11 mouse cellular contexts compared by ENCODE assay signal in the genomic region with DNA sequence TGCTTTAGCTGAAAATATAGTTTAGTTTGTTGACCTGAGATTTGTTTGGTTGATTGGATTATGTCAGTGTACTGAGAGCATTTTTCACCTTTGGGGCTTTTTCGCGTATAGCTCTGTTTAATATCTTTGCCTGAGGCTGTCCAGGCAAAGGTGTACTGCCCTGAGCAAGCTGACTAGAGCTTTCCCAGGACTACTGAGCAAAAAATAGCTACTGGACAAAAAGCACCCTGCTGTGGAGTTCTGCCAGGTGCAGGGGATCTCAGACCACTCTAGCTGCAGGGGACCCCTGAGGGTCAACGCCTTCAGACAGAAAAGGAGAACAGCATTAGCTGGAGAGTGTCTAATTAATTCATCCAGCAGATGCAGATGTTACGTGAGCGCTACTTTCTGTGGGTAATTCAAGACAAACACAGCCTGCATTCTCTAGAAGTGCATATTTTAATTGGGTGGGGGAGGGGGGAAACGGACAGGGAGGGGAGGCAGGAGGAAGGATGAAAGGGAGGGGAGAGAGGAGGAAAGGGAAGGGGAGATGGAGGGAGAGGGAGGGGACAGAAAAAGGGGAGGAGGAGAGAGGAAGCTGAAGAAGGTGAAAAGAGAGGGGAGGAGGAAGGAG.
DNase-seq lines count a peak whose midpoint lies in the region; ATAC-seq and TF ChIP-seq lines count a peak whose summit lies in the region.
"Had no signal": no experiment of that assay in that cellular context is flagged by ENCODE, and none has a peak within 500 bp of the region (broad histone marks: within the 10 kb centered on the region; RNA-seq: fewer than 3 reads in every experiment).

No protein-coding gene starts in this region.

- TF ChIP-seq CTCF in brain, embryonic 14.5 days (IDR thresholded peaks at IDR 0.05; ENCODE audit: borderline replicate concordance, extremely low read depth, insufficient read depth, insufficient read length): no peak

- H3K27ac ChIP-seq in embryonic facial prominence, embryonic 11.5 days (replicated peaks; ENCODE audit: low read depth, low read length): no peak overlapping the region
- H3K27ac ChIP-seq in hindbrain, embryonic 13.5 days: peak overlapping the region; percentile 56; the same call in 1 of the 2 replicates
- H3K27ac ChIP-seq in midbrain, embryonic 16.5 days (ENCODE audit: low read length): peak overlapping the region; percentile 28; the same call in 1 of the 2 replicates
- H3K27ac ChIP-seq: heart, embryonic 15.5 days had no signal

- no peak for TF ChIP-seq POLR2A in brain, embryonic 14.5 days (IDR thresholded peaks at IDR 0.05; ENCODE audit: borderline replicate concordance, extremely low read depth, insufficient read depth, insufficient read length, poor library complexity, severe bottlenecking)

- no peak overlapping the region for H3K4me3 ChIP-seq in embryonic facial prominence, embryonic 11.5 days (ENCODE audit: low read depth, low read length)
- H3K4me3 ChIP-seq in hindbrain, embryonic 13.5 days: peak overlapping the region; percentile 3; the same call in 1 of the 2 replicates
- H3K4me3 ChIP-seq in midbrain, embryonic 16.5 days (ENCODE audit: low read depth, low read length): 0 out of 2 replicates have a peak overlapping the region, but pooled peaks have one; percentile 11
- H3K4me3 ChIP-seq: erythroblast, embryonic 14.5 days; heart, embryonic 15.5 days had no signal

- DNase-seq in brain, embryonic 14.5 days (ENCODE audit: low read depth): peak; percentile 86
- peak; percentile 54 for DNase-seq in embryonic facial prominence, embryonic 11.5 days (ENCODE audit: low spot score)
- DNase-seq in gastrocnemius, postnatal 14 days: no peak
- no peak for DNase-seq in urinary bladder, postnatal 36 days (ENCODE audit: low spot score in 2 of 2)
- no peak for DNase-seq in lung, adult 18-20 months
- DNase-seq: lung, adult 2 months had no signal

- no peaks in the 10 kb centered on the region for H3K9me3 ChIP-seq in embryonic facial prominence, embryonic 11.5 days (replicated peaks; ENCODE audit: control insufficient read depth, low read length)
- no peaks in the 10 kb centered on the region for H3K9me3 ChIP-seq in hindbrain, embryonic 13.5 days
- no peaks in the 10 kb centered on the region for H3K9me3 ChIP-seq in midbrain, embryonic 16.5 days (replicated peaks; ENCODE audit: control insufficient read depth, low read length, poor library complexity, severe bottlenecking)
- H3K9me3 ChIP-seq: heart, embryonic 15.5 days had no signal

- no peaks in the 10 kb centered on the region for H3K4me1 ChIP-seq in embryonic facial prominence, embryonic 11.5 days (ENCODE audit: control insufficient read depth, insufficient read depth, low read length)
- peaks cover 8% of the 10 kb centered on the region for H3K4me1 ChIP-seq in hindbrain, embryonic 13.5 days (replicated peaks)
- peaks cover 10% of the 10 kb centered on the region for H3K4me1 ChIP-seq in midbrain, embryonic 16.5 days (ENCODE audit: control insufficient read depth, insufficient read depth, low read length)

- intact Hi-C loops in gastrocnemius, postnatal 14 days (cut with DNase I; ENCODE audit: low total_unique reads): loop anchor here (10.0 kb wide), 1 partner anchor 62 kb away; a partner anchor contains a TSS

- WGBS in embryonic facial prominence, embryonic 11.5 days: 16% methylated on average over 6 of the region's 6 CpGs
- WGBS in hindbrain, embryonic 13.5 days: 16% methylated on average over 6 of the region's 6 CpGs
- 15% methylated on average over 6 of the region's 6 CpGs for WGBS in midbrain, embryonic 16.5 days

- peak; percentile 60 for ATAC-seq in embryonic facial prominence, embryonic 11.5 days (replicated peaks; ENCODE audit: insufficient number of reproducible peaks, low FRiP score, low TSS enrichment, low read depth)
- peak; percentile 25 for ATAC-seq in hindbrain, embryonic 13.5 days (ENCODE audit: low FRiP score)
- peak; percentile 23; the same call in 1 of the 2 replicates for ATAC-seq in midbrain, embryonic 16.5 days
- ATAC-seq in erythroid progenitor cell, adult 5-6 weeks (replicated peaks; ENCODE audit: low FRiP score, poor library complexity, severe bottlenecking): no peak

- no peak overlapping the region for H3K9ac ChIP-seq in embryonic facial prominence, embryonic 11.5 days (replicated peaks; ENCODE audit: low read length)
- H3K9ac ChIP-seq in hindbrain, embryonic 13.5 days: no peak overlapping the region
- H3K9ac ChIP-seq in midbrain, embryonic 16.5 days (ENCODE audit: low read depth, low read length): no peak overlapping the region
- H3K9ac ChIP-seq: heart, embryonic 15.5 days had no signal

- H3K4me2 ChIP-seq in embryonic facial prominence, embryonic 11.5 days (ENCODE audit: low read depth, low read length): no peak overlapping the region
- peak overlapping the region; percentile 34 for H3K4me2 ChIP-seq in hindbrain, embryonic 13.5 days
- H3K4me2 ChIP-seq in midbrain, embryonic 16.5 days (ENCODE audit: low read length): peak overlapping the region; percentile 36
- H3K4me2 ChIP-seq: heart, embryonic 15.5 days had no signal

- no peaks in the 10 kb centered on the region for H3K27me3 ChIP-seq in embryonic facial prominence, embryonic 11.5 days (ENCODE audit: control insufficient read depth, insufficient read depth, low read length)
- H3K27me3 ChIP-seq in hindbrain, embryonic 13.5 days: no peaks in the 10 kb centered on the region
- H3K27me3 ChIP-seq in midbrain, embryonic 16.5 days (ENCODE audit: control insufficient read depth, insufficient read depth, low read depth, low read length): no peaks in the 10 kb centered on the region
- H3K27me3 ChIP-seq: heart, embryonic 15.5 days had no signal

- no peaks in the 10 kb centered on the region for H3K36me3 ChIP-seq in embryonic facial prominence, embryonic 11.5 days (replicated peaks; ENCODE audit: control insufficient read depth, insufficient read depth, low read depth, low read length)
- no peaks in the 10 kb centered on the region for H3K36me3 ChIP-seq in hindbrain, embryonic 13.5 days
- no peaks in the 10 kb centered on the region for H3K36me3 ChIP-seq in midbrain, embryonic 16.5 days (ENCODE audit: control insufficient read depth, insufficient read depth, low read length)
- H3K36me3 ChIP-seq: heart, embryonic 15.5 days had no signal

Comparison
In these comparisons a context has a peak if more than half of its experiments do, and no peak if none do; other contexts are left out.
1. DNase-seq: peak in brain, embryonic 14.5 days (single experiment) and embryonic facial prominence, embryonic 11.5 days (single experiment); none in gastrocnemius, postnatal 14 days (single experiment), urinary bladder, postnatal 36 days (0 of 2) and lung, adult 18-20 months (0 of 2).